Mouse (Mus musculus) regulatory T cell (primary cell): ENCODE measurements around the gene Rasal1.

Experiments
- in situ Hi-C: fragments of 300-600 bp; cut with MboI, MseI; formaldehyde crosslinking; loops from one replicate; pipeline ENCODE4 v1.15.1; 2025; ENCODE audit warnings: high pct_unique_total_duplicates

Gene Rasal1

GRCm38 (mm10) chr5:120621078-120621765 lies 27.4 kb upstream of the Rasal1 start:
- in situ Hi-C loops, result loop anchor here (5.0 kb wide), 2 partner anchors 41 to 91 kb away; partner anchors contain the start of gene Dtx1

- in situ Hi-C loops, result loop anchor here (5.0 kb wide), 2 partner anchors 40 to 90 kb away; partner anchors contain the start of gene Dtx1
Measured at GRCm38 (mm10) chr5:120621846-120622197, 26.8 kb upstream of the Rasal1 start.

GRCm38 (mm10) chr5:120622198-120622851 lies 26.3 kb upstream of the Rasal1 start:
- in situ Hi-C loops, result loop anchor here (5.0 kb wide), 2 partner anchors 40 to 90 kb away; partner anchors contain the start of gene Dtx1

- in situ Hi-C loops, result loop anchor here (5.0 kb wide), 2 partner anchors 38 to 88 kb away; partner anchors contain the start of gene Dtx1
Measured at GRCm38 (mm10) chr5:120624427-120624826, 24.2 kb upstream of the Rasal1 start.

- in situ Hi-C loops, result no loop called here
Measured at GRCm38 (mm10) chr5:120626399-120626798, 22.2 kb upstream of the Rasal1 start.

GRCm38 (mm10) chr5:120627515-120628300 lies 20.9 kb upstream of the Rasal1 start:
- in situ Hi-C loops, result no loop called here

GRCm38 (mm10) chr5:120628624-120629023 lies 20.0 kb upstream of the Rasal1 start:
- in situ Hi-C loops, result no loop called here

GRCm38 (mm10) chr5:120631128-120631527 lies 17.5 kb upstream of the Rasal1 start:
- in situ Hi-C loops, result no loop called here

GRCm38 (mm10) chr5:120631892-120632291 lies 16.7 kb upstream of the Rasal1 start:
- in situ Hi-C loops, result no loop called here

- in situ Hi-C loops, result no loop called here
Measured at GRCm38 (mm10) chr5:120634131-120634530, 14.5 kb upstream of the Rasal1 start, which contains the start of gene Cfap73. Gene Cfap73 (minus strand): TSS chr5:120634235.

- in situ Hi-C loops, result no loop called here
Measured at GRCm38 (mm10) chr5:120634860-120635259, 13.8 kb upstream of the Rasal1 start.

- in situ Hi-C loops, result no loop called here
Measured at GRCm38 (mm10) chr5:120635633-120636032, 13.0 kb upstream of the Rasal1 start.

GRCm38 (mm10) chr5:120640094-120640493 lies 8.5 kb upstream of the Rasal1 start:
- in situ Hi-C loops, result no loop called here

- in situ Hi-C loops, result no loop called here
Measured at GRCm38 (mm10) chr5:120643365-120644085, 5.1 kb upstream of the Rasal1 start.

- in situ Hi-C loops, result no loop called here
Measured at GRCm38 (mm10) chr5:120644227-120644626, 4.4 kb upstream of the Rasal1 start.

- in situ Hi-C loops, result no loop called here
Measured at GRCm38 (mm10) chr5:120645851-120646250, 2.8 kb upstream of the Rasal1 start.

- in situ Hi-C loops, result no loop called here
Measured at GRCm38 (mm10) chr5:120647361-120647760, 1.3 kb upstream of the Rasal1 start.

- in situ Hi-C loops, result no loop called here
Measured at GRCm38 (mm10) chr5:120647814-120648491, 659 bp upstream of the Rasal1 start.

GRCm38 (mm10) chr5:120649374-120649933 lies 842 bp downstream of the Rasal1 start:
- in situ Hi-C loops, result no loop called here

GRCm38 (mm10) chr5:120649938-120650337 lies 1.3 kb downstream of the Rasal1 start:
- in situ Hi-C loops, result no loop called here

- in situ Hi-C loops, result no loop called here
Measured at GRCm38 (mm10) chr5:120651230-120651629, 2.6 kb downstream of the Rasal1 start.
